Mouse (Mus musculus): ENCODE measurements around the gene Spata31d1a. TPM values are rescaled to one million over a fixed set of nuclear protein-coding genes. Genes with fewer than 3 reads are reported as not detected.

Gene Spata31d1a
- total RNA-seq, 2 experiments from 2014 or later, result not detected

GRCm38 (mm10) chr13:59669946-59670345, 40.2 kb downstream of the Spata31d1a start:
- DNase-seq (ENCODE audit: low spot score in 2 of 2), result no peak

- no peak for DNase-seq (ENCODE audit: low spot score in 2 of 2)
These were observed 41.5 kb downstream of the Spata31d1a start for GRCm38 (mm10) chr13:59668501-59669093.

- DNase-seq (ENCODE audit: low spot score in 2 of 2), result no peak
These were observed 42.4 kb downstream of the Spata31d1a start for GRCm38 (mm10) chr13:59667763-59668162.

- DNase-seq (ENCODE audit: low spot score in 2 of 2), result no peak
These were observed 46.0 kb downstream of the Spata31d1a start for GRCm38 (mm10) chr13:59663939-59664712.

DNA sequence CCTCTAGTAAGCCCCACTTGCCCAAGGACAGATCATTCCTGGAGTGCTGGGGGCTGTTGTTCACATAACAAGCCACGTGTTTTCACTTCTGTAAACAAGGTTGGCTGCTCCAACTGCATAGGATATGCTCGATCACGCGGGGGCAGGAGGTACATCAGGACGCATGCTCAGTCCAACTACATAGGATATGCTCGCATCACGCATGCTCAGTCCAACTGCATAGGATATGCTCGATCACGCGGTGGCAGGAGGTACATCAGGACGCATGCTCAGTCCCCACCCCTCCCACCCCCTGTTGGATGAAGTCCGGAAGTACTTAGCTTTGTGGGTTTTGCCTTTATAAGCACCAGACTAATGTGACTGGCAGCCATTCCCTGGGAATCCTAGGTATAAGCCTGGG, 48.2 kb downstream of the Spata31d1a start:
- DNase-seq (ENCODE audit: low spot score in 2 of 2), result no peak

DNA sequence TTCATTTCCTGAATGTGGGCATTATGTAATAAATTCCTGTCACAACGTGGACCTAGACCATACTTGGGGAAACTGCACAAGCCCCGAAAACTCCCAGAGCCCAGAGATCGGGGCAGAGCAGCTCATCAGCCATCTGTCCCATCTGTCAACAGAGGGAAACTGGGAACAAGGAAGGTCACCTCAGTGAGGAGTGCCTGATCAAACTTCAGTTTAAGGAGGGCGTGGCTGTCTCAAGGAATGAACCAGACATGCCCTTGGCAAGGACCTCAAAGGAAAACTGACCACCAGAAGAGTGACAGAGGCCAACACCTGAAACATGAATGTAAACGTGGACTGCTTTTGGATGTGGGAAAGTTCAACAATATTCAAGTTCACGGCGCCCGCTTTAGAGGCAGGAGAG, 48.7 kb downstream of the Spata31d1a start:
- DNase-seq (ENCODE audit: low spot score in 2 of 2), result no peak

- no peak for DNase-seq (ENCODE audit: low spot score in 2 of 2)
These were observed 49.8 kb downstream of the Spata31d1a start for GRCm38 (mm10) chr13:59660371-59660770.

GRCm38 (mm10) chr13:59657781-59658180, 52.3 kb downstream of the Spata31d1a start:
- no peak for DNase-seq (ENCODE audit: low spot score in 2 of 2)

DNA sequence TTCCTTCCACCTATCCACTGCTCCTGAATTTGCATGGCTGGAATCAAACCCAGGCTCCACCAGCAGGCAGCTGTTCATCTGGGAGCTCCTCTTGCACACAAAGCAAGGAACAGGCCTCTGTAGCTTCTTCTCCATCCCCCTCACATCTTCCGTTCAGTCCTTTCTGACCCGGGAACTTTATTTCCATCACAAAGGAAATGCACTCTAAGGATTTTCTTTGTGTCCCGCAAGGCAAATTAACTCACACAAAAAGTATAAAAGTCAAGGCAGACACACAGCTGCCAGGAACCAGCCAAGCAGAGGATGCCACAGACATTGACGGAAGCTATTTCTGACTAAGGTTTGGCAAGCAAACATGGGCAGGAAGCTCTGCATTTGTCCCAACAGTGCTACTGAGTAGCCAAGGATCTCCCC, 53.1 kb downstream of the Spata31d1a start:
- DNase-seq (ENCODE audit: low spot score in 2 of 2), result no peak

DNA sequence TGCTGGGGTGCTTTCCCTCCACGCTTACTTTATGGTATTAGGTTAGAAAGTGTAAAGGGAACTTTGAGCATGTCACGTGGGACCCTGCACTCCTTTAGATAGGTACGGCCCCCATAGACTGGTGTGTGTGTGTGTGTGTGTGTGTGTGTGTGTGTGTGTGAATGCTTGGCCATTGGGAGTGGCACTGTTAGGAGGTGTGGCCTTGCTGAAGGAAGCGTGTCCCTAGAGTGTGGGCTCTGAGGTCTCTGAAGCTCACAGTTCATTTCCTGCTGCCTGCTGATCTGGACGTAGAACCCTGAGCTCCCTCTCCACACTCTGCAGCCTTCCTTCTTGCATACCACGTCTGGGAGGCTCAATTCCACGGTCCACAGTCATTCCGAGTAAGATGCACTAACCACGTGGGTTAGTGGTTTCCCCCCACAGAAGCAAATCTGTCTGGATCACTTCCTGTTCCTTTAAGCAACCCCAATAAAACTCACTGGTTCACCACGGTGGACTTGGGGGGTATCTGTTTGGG, 53.8 kb downstream of the Spata31d1a start:
- DNase-seq (ENCODE audit: low spot score in 2 of 2), result no peak

DNA sequence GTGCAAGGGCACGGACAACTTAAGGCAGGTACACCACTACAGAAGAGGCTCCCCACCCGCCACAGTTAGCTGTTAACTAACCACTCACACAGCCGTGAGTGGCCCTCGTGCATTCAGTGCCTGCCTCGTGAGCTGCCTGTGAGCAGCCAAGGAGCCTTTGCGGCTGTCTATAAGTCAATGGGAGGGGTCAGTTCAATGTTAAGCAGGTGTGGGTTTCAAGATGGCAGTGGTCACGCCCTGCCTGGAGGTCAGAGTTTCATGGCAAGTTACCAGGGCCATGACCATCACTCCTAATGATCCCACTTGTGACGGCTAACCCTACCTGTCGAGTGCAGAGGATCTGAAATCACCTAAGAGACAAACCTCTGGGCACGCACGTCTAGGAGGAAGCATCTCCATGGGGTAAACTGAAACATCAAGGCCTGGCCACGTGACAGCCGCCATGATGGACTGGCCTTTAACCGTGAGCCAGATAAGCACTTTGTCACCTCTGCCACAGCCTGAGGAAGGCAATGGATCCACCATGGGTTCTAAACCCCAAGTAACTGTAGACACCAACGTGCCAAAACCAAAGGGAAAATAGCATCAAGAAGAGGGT, 54.3 kb downstream of the Spata31d1a start:
- DNase-seq (ENCODE audit: low spot score in 2 of 2), result no peak

DNA sequence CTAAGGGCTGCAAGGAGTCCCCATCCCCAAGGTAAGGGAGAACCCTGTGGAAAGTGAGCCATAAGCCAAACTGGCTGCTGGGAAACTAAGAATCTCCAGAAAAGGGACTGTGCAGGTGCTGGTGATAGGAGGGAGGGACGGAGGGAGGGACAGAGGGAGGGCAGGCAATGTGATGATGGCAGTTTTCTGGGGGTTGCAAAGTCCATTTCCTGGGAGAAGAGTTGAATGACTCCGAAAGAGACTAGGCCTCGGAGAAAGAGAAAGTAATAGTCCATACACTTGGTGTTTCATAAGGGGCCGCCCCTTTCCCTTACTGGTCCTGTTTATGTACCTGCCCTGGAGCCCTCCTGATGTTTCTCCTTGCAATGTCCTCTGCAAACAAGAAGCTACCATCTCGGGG, 55.7 kb downstream of the Spata31d1a start:
- no peak for DNase-seq (ENCODE audit: low spot score in 2 of 2)

GRCm38 (mm10) chr13:59653136-59653535, 57.0 kb downstream of the Spata31d1a start:
- DNase-seq (ENCODE audit: low spot score in 2 of 2), result no peak

DNA sequence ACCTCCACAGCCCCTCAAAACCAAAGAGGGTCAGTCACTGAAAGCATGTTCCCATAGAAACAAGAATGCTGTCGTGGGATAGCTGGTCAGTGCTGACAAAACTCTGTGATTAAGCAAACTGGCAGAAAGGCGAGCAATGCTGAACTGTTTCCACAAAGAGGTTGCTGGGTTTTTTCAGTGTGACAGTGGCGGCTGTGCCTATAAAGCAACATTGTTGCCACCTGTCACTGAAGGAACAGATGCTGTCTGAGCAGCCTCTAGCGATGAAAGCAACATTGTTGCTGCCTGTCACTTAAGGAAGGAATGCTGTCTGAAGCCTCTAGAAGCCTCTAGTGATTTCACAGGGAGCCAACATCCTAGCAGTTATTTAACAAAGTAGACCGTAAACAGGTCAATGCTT, 57.5 kb downstream of the Spata31d1a start:
- DNase-seq (ENCODE audit: low spot score in 2 of 2), result no peak

Other genes starting within 250 kb of the Spata31d1a start
- gene Agtpbp1, start 125.1 kb downstream of the Spata31d1a start, total RNA-seq (2021), result 10 to 100 TPM; 44.2 to 44.3 TPM
- 10 to 100 TPM; 67.8 to 74.0 TPM for gene Naa35, start 125.1 kb downstream of the Spata31d1a start, total RNA-seq (2021)
- gene Golm1, start 34.5 kb downstream of the Spata31d1a start, total RNA-seq (2021), result 10 to 100 TPM; 18.5 to 22.7 TPM
- not detected for gene 4921517D22Rik, start 16.2 kb downstream of the Spata31d1a start, total RNA-seq (2021)
- not detected for gene Spata31d1b, start 2.0 kb upstream of the Spata31d1a start, total RNA-seq (2021)
- gene Spata31d1d, start 21.4 kb upstream of the Spata31d1a start, total RNA-seq (2021), result not detected
- gene 1700014D04Rik, start 36.4 kb upstream of the Spata31d1a start, total RNA-seq (2021), result under 1 TPM in 1 of 2 experiments, not detected in 1; 0.81 TPM
- gene Isca1, start 59.5 kb upstream of the Spata31d1a start, total RNA-seq (2021), result 10 to 100 TPM; 79.6 to 83.9 TPM
- not detected for gene Gm49354, start 71.9 kb upstream of the Spata31d1a start, total RNA-seq (2021)
- gene Tut7, start 112.8 kb upstream of the Spata31d1a start, total RNA-seq (2021), result 10 to 100 TPM; 78.2 to 91.7 TPM